Mouse (Mus musculus) Muller cell, postnatal 12 days (primary cell): ENCODE results near the gene Git1.

Experiments used
- DNase-seq: peaks from one replicate; pipeline ENCODE4 v3.0.0-alpha.2; 2015; ENCODE audit errors: inconsistent ontology term

Gene Git1

GRCm38 (mm10) chr11:77483043-77483442 is 10.3 kb upstream of the Git1 start:
- DNase-seq: peak; percentile 64

- DNase-seq: no peak
These were observed 9.7 kb upstream of the Git1 start for GRCm38 (mm10) chr11:77483510-77484255.

GRCm38 (mm10) chr11:77485229-77485628 is 8.1 kb upstream of the Git1 start:
- no peak for DNase-seq

GRCm38 (mm10) chr11:77486798-77487197 is 6.6 kb upstream of the Git1 start:
- peak; percentile 52 for DNase-seq

- DNase-seq: peak; percentile 29
These were observed 4.4 kb upstream of the Git1 start for GRCm38 (mm10) chr11:77488771-77489581.

GRCm38 (mm10) chr11:77489591-77490235 is 3.6 kb upstream of the Git1 start, which contains the start of gene Ankrd13b:
Gene Ankrd13b, minus strand, starts transcription at chr11:77489678.
- DNase-seq: peak; percentile 74

- DNase-seq: no peak
These were observed 2.9 kb upstream of the Git1 start for GRCm38 (mm10) chr11:77490451-77490850.

GRCm38 (mm10) chr11:77491123-77491501 is 2.2 kb upstream of the Git1 start:
- DNase-seq: peak; percentile 96

GRCm38 (mm10) chr11:77491502-77492291 is 1.7 kb upstream of the Git1 start:
- DNase-seq: peak; percentile 99

GRCm38 (mm10) chr11:77492311-77492871 is 971 bp upstream of the Git1 start:
- DNase-seq: no peak

GRCm38 (mm10) chr11:77492911-77493332 is 440 bp upstream of the Git1 start:
- peak; percentile 96 for DNase-seq

- DNase-seq: no peak
These were observed 948 bp downstream of the Git1 start for GRCm38 (mm10) chr11:77494344-77494676.

GRCm38 (mm10) chr11:77494782-77495181 is 1.4 kb downstream of the Git1 start:
- no peak for DNase-seq

- no peak for DNase-seq
These were observed 2.1 kb downstream of the Git1 start for GRCm38 (mm10) chr11:77495507-77495906.

GRCm38 (mm10) chr11:77497341-77497756 is 4.0 kb downstream of the Git1 start:
- no peak for DNase-seq

- DNase-seq: peak; percentile 58
These were observed 4.5 kb downstream of the Git1 start for GRCm38 (mm10) chr11:77497851-77498250.

GRCm38 (mm10) chr11:77498261-77499139 is 5.1 kb downstream of the Git1 start:
- no peak for DNase-seq

- peak; percentile 31 for DNase-seq
These were observed 6.0 kb downstream of the Git1 start for GRCm38 (mm10) chr11:77499354-77499753.

GRCm38 (mm10) chr11:77500361-77501325 is 7.3 kb downstream of the Git1 start:
- no peak for DNase-seq
